Mouse (Mus musculus) olfactory bulb, adult 2 months (tissue): ENCODE results near the gene Csnk2a2.

Experiments
- CTCF ChIP-seq: fragments of 200-500 bp; IDR thresholded peaks from 2 replicates; pipeline ENCODE4 v1.5.1; 2012; ENCODE audit warnings: low read depth, mild to moderate bottlenecking, low read length, moderate library complexity; ENCODE audit not compliant: insufficient read depth
- POLR2A ChIP-seq: fragments of 200-500 bp; IDR thresholded peaks from 2 replicates; pipeline ENCODE4 v1.6.1; 2012; ENCODE audit warnings: mild to moderate bottlenecking, low read depth, low read length, moderate library complexity; ENCODE audit not compliant: insufficient read depth

GRCm38 (mm10) chr8:95488698-95489332 is 1.0 kb downstream of the Csnk2a2 start:
- TF ChIP-seq CTCF: peak; percentile 81
- no peak for TF ChIP-seq POLR2A
